Mouse (Mus musculus) midbrain, embryonic 16.5 days (tissue): ENCODE measurements around the gene Med26. TPM values are rescaled to one million over a fixed set of nuclear protein-coding genes. Genes with fewer than 3 reads are reported as not detected.
A peak's percentile ranks its signal among the peaks of the same experiment; 100 is the strongest.

Experiments used
- ATAC-seq: fragments of 200-750 bp; cut with Nextera tagmentation; 2 replicates; pipeline ENCODE4 v1.8.0; 2017; ENCODE audit warnings: moderate TSS enrichment
- H3K27ac ChIP-seq: fragments of 300-500 bp; sonication (generic); 2 replicates; pipeline ENCODE4 v1.5.1; 2014; ENCODE audit warnings: mild to moderate bottlenecking, low read length, mixed read lengths
- H3K27me3 ChIP-seq: fragments of 300-500 bp; sonication (generic); 2 replicates; pipeline ENCODE4 v1.6.1; 2014; ENCODE audit warnings: low read depth, low read length, mixed read lengths; ENCODE audit not compliant: control insufficient read depth, insufficient read depth
- H3K36me3 ChIP-seq: fragments of 300-500 bp; sonication (generic); 2 replicates; pipeline ENCODE4 v1.6.1; 2014; ENCODE audit warnings: mild to moderate bottlenecking, low read length, moderate library complexity, mixed read lengths; ENCODE audit not compliant: control insufficient read depth, insufficient read depth
- H3K4me1 ChIP-seq: fragments of 300-500 bp; sonication (generic); 2 replicates; pipeline ENCODE4 v1.6.1; 2014; ENCODE audit warnings: mild to moderate bottlenecking, low read length, mixed read lengths; ENCODE audit not compliant: control insufficient read depth, insufficient read depth
- H3K4me2 ChIP-seq: fragments of 300-500 bp; sonication (generic); 2 replicates; pipeline ENCODE4 v1.6.1; 2014; ENCODE audit warnings: mild to moderate bottlenecking, low read length, mixed read lengths
- H3K4me3 ChIP-seq: fragments of 300-500 bp; sonication (generic); 2 replicates; pipeline ENCODE4 v1.5.1; 2014; ENCODE audit warnings: low read depth, mild to moderate bottlenecking, low read length, moderate library complexity, mixed read lengths
- H3K9ac ChIP-seq: fragments of 300-500 bp; sonication (generic); 2 replicates; pipeline ENCODE4 v1.6.1; 2014; ENCODE audit warnings: low read depth, low read length, mixed read lengths
- H3K9me3 ChIP-seq: fragments of 300-500 bp; sonication (generic); replicated peaks from 2 replicates; pipeline ENCODE4 v1.6.1; 2014; ENCODE audit warnings: mild to moderate bottlenecking, low read length, mixed read lengths; ENCODE audit not compliant: control insufficient read depth, poor library complexity, severe bottlenecking
- WGBS: fragments of 180-500 bp; shearing (Covaris S2); extraction: QIAGEN DNeasy Blood & Tissue Kit; methylation state at CpG from one replicate; pipeline ENCODE4 v1.1.7; 2014; 5-methylcytosine and 5-hydroxymethylcytosine counted together
- polyA plus RNA-seq: library from polyadenylated mRNA; unstranded; fragments of >200 nt; fragmentation: Nextera tagmentation; extraction: Ambion mirVana; gene quantifications from 2 replicates; pipeline ENCODE4 v1.2.1, GENCODE M21; 2015

Gene Med26
- polyA plus RNA-seq, 1 experiment from 2014 or later = 16.7 TPM

GRCm38 (mm10) chr8:72555770-72556169 lies 7.7 kb upstream of the Med26 start:
- Histone ChIP-seq H3K36me3 (peaks cover 12% of the 10 kb centered on the region), H3K27me3 (no peaks in the 10 kb centered on the region), H3K9me3 (no peaks in the 10 kb centered on the region), H3K4me3 (no peak overlapping the region), H3K4me2 (no peak overlapping the region), H3K4me1 (0 out of 2 replicates have a peak, but pooled peaks cover 4% of the 10 kb centered on the region), H3K9ac (no peak overlapping the region), H3K27ac (no peak overlapping the region)
- WGBS = 44% methylated on average over 4 of the region's 4 CpGs
- no peak for ATAC-seq

DNA sequence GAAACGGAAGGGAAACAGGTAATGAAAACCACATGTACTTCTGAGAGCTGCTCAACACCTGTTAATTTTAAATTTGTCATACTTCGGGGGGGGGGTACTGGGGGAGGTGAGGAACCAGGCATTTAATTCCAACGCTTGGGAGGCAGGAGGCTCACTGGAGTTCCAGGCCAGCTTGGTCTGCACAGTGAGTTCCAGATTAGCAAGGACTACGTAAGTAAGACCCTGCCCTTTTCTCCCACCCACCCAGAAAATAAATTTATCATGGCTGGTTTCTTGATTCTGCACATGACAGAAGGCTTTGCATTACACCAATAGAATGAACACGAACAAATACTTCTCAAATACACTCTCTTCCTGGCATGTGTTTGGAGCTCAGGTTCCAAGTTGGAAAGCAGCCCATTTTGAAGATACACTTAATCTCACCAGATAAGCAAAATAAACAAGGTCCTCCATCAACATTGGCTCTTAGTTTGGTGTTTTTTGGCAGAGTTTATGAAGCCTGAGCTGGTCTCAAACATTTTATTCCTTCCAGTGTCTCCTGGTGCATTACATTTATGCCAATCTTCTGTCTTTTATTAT lies 1.3 kb upstream of the Med26 start:
- Histone ChIP-seq H3K9ac (peak overlapping the region; percentile 90), H3K27me3 (no peaks in the 10 kb centered on the region), H3K36me3 (peaks cover 3% of the 10 kb centered on the region; the same call in 1 of the 2 replicates), H3K9me3 (no peaks in the 10 kb centered on the region), H3K4me1 (peaks cover 32% of the 10 kb centered on the region), H3K4me2 (peak overlapping the region; percentile 73), H3K4me3 (peak overlapping the region; percentile 78), H3K27ac (peak overlapping the region; percentile 91; the same call in 1 of the 2 replicates)
- ATAC-seq = no peak
- 19% methylated on average over 5 of the region's 5 CpGs for WGBS

- peaks cover 32% of the 10 kb centered on the region for H3K4me1 ChIP-seq
- H3K4me3 ChIP-seq = peak overlapping the region; percentile 78
- H3K4me2 ChIP-seq = peak overlapping the region; percentile 73
- no peaks in the 10 kb centered on the region for H3K27me3 ChIP-seq
- H3K36me3 ChIP-seq = peaks cover 7% of the 10 kb centered on the region; the same call in 1 of the 2 replicates
- WGBS = 0% methylated on average over 44 of the region's 45 CpGs
- no peaks in the 10 kb centered on the region for H3K9me3 ChIP-seq
- peak; percentile 6 for ATAC-seq
- H3K9ac ChIP-seq = peak overlapping the region; percentile 90
- H3K27ac ChIP-seq = peak overlapping the region; percentile 91
Measured at GRCm38 (mm10) chr8:72548644-72549313, 709 bp upstream of the Med26 start.

- Histone ChIP-seq H3K27ac (peak overlapping the region; percentile 91), H3K4me3 (peak overlapping the region; percentile 78), H3K4me1 (peaks cover 35% of the 10 kb centered on the region), H3K9me3 (no peaks in the 10 kb centered on the region), H3K36me3 (peaks cover 4% of the 10 kb centered on the region; the same call in 1 of the 2 replicates), H3K4me2 (peak overlapping the region; percentile 99), H3K27me3 (no peaks in the 10 kb centered on the region), H3K9ac (peak overlapping the region; percentile 90)
- ATAC-seq = no peak; the same call in 1 of the 2 replicates
- 2% methylated on average over 27 of the region's 27 CpGs for WGBS
Measured at GRCm38 (mm10) chr8:72547122-72547801, 808 bp downstream of the Med26 start.

DNA sequence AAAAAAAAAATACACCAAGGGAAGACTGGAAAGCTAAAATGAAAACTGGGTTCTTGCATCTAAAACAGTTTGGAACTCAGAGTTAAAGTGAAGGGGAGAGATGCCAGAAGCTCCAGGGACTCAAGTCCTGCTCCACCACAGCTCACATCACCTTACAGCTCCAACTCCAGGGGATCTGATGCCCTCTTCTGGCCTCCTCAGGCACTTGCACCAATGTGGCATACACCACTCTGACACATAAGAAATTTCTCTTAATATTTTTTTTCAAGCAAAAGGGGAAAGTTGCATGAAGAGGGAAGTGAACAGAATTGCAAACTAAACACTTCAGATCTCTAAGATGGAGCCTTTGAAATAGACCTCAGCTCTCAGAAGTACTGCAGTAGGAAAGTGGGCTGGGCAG lies 8.8 kb downstream of the Med26 start:
- Histone ChIP-seq H3K27ac (no peak overlapping the region), H3K27me3 (no peaks in the 10 kb centered on the region), H3K36me3 (peaks cover 4% of the 10 kb centered on the region; the same call in 1 of the 2 replicates), H3K9me3 (no peaks in the 10 kb centered on the region), H3K4me1 (0 out of 2 replicates have a peak, but pooled peaks cover 3% of the 10 kb centered on the region), H3K4me3 (no peak overlapping the region), H3K9ac (no peak overlapping the region), H3K4me2 (no peak overlapping the region)
- ATAC-seq = no peak

DNA sequence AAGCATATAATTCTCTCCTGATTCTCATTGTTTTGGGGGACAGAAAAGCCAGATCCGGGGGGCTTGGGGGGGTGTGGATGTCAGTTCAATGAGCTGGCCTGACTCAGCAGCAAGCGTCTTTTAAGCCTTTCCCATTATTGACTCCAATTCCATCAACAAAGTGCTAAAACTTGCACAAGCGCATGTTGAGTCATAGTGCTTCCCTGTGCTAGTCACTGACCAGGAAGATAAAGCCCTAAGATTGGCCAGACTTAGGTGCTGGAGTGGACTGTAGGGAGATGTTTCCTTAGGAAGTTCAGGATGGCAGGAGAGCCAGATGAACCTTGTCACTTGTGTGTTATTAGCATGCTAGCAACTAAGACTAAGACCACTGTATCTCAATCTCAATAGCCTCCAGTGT lies 13.2 kb downstream of the Med26 start:
- no peak overlapping the region for H3K27ac ChIP-seq
- 96% methylated on average over 3 of the region's 3 CpGs for WGBS
- no peaks in the 10 kb centered on the region for H3K9me3 ChIP-seq
- no peak overlapping the region for H3K4me3 ChIP-seq
- no peak for ATAC-seq
- no peaks in the 10 kb centered on the region for H3K36me3 ChIP-seq
- H3K27me3 ChIP-seq = no peaks in the 10 kb centered on the region
- no peaks in the 10 kb centered on the region for H3K4me1 ChIP-seq
- H3K9ac ChIP-seq = no peak overlapping the region
- H3K4me2 ChIP-seq = no peak overlapping the region

GRCm38 (mm10) chr8:72532103-72532502 lies 16.0 kb downstream of the Med26 start:
- ATAC-seq = no peak
- WGBS = 90% methylated on average over 1 of the region's 1 CpGs

DNA sequence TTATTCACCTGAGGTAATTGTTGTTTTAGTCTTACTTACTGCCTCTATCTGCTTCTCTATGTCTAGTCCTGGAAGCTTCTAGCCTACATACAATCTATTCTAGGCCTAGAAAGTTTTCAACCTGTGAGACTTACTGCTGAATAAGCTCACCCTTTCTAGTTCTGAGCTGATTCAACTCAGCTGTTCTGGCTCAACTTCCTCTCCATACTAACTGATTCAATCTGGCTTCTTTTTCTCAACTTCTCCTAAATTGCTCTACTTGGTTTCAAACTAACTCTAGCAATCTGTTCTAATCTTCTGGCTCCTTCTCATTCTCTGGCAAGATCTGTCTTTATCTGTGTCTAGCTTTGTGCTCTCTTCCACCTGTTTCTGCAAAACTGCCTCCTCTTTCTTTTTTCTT lies 26.2 kb downstream of the Med26 start:
- no peak overlapping the region for H3K27ac ChIP-seq
- no peak for ATAC-seq
- H3K36me3 ChIP-seq = no peaks in the 10 kb centered on the region
- no peaks in the 10 kb centered on the region for H3K27me3 ChIP-seq
- no peaks in the 10 kb centered on the region for H3K4me1 ChIP-seq
- H3K9ac ChIP-seq = no peak overlapping the region
- H3K4me3 ChIP-seq = no peak overlapping the region
- H3K4me2 ChIP-seq = no peak overlapping the region
- no peaks in the 10 kb centered on the region for H3K9me3 ChIP-seq

More at GRCm38 (mm10) chr8:72532103-72532502, 16.0 kb downstream of the Med26 start:
- Histone ChIP-seq H3K27me3 (no peaks in the 10 kb centered on the region), H3K4me2 (no peak overlapping the region), H3K9ac (no peak overlapping the region), H3K4me1 (no peaks in the 10 kb centered on the region), H3K9me3 (no peaks in the 10 kb centered on the region), H3K27ac (no peak overlapping the region), H3K4me3 (no peak overlapping the region), H3K36me3 (no peaks in the 10 kb centered on the region)
